Mouse (Mus musculus) ES-E14 (cell line): ENCODE measurements at regions not wholly inside any gene's neighbourhood (a gene's known extent, or its start where the extent isn't known, plus 50 kb on each side); places are given as distances from the start of the nearest gene placed in this dataset.

ENCODE experiments used
- DNase-seq: peaks from one replicate; pipeline ENCODE4 v3.0.0-alpha.2; 2013; ENCODE audit warnings: low read depth, low spot score
- H3K27ac ChIP-seq: 2 replicates; pipeline ENCODE4 v1.5.1; 2012; ENCODE audit warnings: low read depth, mild to moderate bottlenecking, low read length, moderate library complexity, mixed read lengths; ENCODE audit not compliant: poor library complexity, insufficient read depth, severe bottlenecking
- H3K36me3 ChIP-seq: 2 replicates; pipeline ENCODE4 v1.6.1; 2012; ENCODE audit warnings: mild to moderate bottlenecking, low read length, moderate library complexity, mixed read lengths; ENCODE audit not compliant: control insufficient read depth, poor library complexity, insufficient read depth, severe bottlenecking
- H3K4me1 ChIP-seq, 2 experiments: fragments of 150-350 bp in 1 of 2; sonication (generic) in 1 of 2; 2 replicates each; pipeline ENCODE4 v1.6.1; 2012; ENCODE audit warnings: low read length in 2 of 2, mild to moderate bottlenecking in 1 of 2, mixed read lengths in 1 of 2; ENCODE audit not compliant: control insufficient read depth in 2 of 2, insufficient read depth in 2 of 2, poor library complexity in 1 of 2
- H3K4me3 ChIP-seq, 2 experiments: fragments of 150-350 bp in 1 of 2; sonication (generic) in 1 of 2; 2 replicates each; pipeline ENCODE4 v1.5.1; 2012; ENCODE audit warnings: low read length in 2 of 2, low read depth in 1 of 2, mild to moderate bottlenecking in 1 of 2, mixed read lengths in 1 of 2; ENCODE audit not compliant: insufficient read depth in 1 of 2, poor library complexity in 1 of 2, severe bottlenecking in 1 of 2
- H3K9ac ChIP-seq: 2 replicates; pipeline ENCODE4 v1.6.1; 2012; ENCODE audit warnings: low read depth, mild to moderate bottlenecking, low read length, mixed read lengths; ENCODE audit not compliant: poor library complexity, insufficient read depth, severe bottlenecking
- H3K9me3 ChIP-seq: fragments of 150-350 bp; sonication (generic); 2 replicates; pipeline ENCODE4 v1.6.1; 2012; ENCODE audit warnings: low read depth, mild to moderate bottlenecking, low read length; ENCODE audit not compliant: control insufficient read depth, insufficient read depth
- CHD2 ChIP-seq: IDR thresholded peaks from 2 replicates; pipeline ENCODE4 v1.6.1; 2014; ENCODE audit warnings: mild to moderate bottlenecking, low read depth, low read length, inconsistent platforms
- HCFC1 ChIP-seq: IDR thresholded peaks from 2 replicates; pipeline ENCODE4 v1.6.1; 2012; ENCODE audit warnings: low read length, inconsistent platforms, borderline replicate concordance; ENCODE audit not compliant: insufficient read depth
- MAFK ChIP-seq: IDR thresholded peaks from 2 replicates; pipeline ENCODE4 v1.6.1; 2014; ENCODE audit warnings: mild to moderate bottlenecking, low read depth, low read length, inconsistent platforms; ENCODE audit not compliant: insufficient read depth
- ZC3H11A ChIP-seq: IDR thresholded peaks from 2 replicates; pipeline ENCODE4 v1.6.1; 2012; ENCODE audit warnings: low read depth, mild to moderate bottlenecking, inconsistent platforms, low read length, borderline replicate concordance
- ZNF384 ChIP-seq: IDR thresholded peaks from 2 replicates; pipeline ENCODE4 v1.6.1; 2012; ENCODE audit warnings: low read depth, low read length, inconsistent platforms
- in situ Hi-C, 2 experiments: fragments of 600-800 bp; cut with MboI; formaldehyde crosslinking; loops; one replicate each; pipeline ENCODE4 v1.15.1; 2025; ENCODE audit warnings: low sequenced_read_pairs in 2 of 2, inconsistent platforms in 1 of 2; ENCODE audit not compliant: unreplicated experiment in 2 of 2

DNA sequence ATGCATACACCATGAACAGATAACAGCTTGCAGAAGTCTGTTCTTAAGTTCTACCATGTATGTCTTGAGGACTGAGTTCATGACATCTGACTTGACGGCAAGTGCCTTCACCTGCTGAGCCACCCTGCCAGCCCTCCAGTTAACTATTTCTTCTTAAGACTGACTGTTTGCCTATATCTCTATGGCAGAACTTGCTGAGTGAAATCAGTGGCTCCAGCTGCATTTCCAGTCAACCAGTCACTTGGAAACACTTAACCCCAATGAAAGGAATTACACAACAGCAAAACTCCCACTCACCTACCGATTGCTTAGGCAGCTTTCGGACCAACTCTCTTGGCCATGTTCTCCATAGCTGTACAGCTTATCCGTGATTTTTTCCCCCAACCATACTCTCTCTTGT lies 64.8 kb upstream of the Daam1 start:
- no peak for TF ChIP-seq ZC3H11A
- Histone ChIP-seq H3K4me3 (no peak overlapping the region), H3K27ac (no peak overlapping the region), H3K9ac (no peak overlapping the region), H3K4me1 (no peaks in the 10 kb centered on the region), H3K9me3 (no peaks in the 10 kb centered on the region), H3K36me3 (no peaks in the 10 kb centered on the region)
- DNase-seq = no peak
- in situ Hi-C loops = loop anchor here (10.0 to 25.0 kb wide), 3 partner anchors 271 to 646 kb away; partner anchors contain the start of gene Rtn1 (in 1 of the 2)

DNA sequence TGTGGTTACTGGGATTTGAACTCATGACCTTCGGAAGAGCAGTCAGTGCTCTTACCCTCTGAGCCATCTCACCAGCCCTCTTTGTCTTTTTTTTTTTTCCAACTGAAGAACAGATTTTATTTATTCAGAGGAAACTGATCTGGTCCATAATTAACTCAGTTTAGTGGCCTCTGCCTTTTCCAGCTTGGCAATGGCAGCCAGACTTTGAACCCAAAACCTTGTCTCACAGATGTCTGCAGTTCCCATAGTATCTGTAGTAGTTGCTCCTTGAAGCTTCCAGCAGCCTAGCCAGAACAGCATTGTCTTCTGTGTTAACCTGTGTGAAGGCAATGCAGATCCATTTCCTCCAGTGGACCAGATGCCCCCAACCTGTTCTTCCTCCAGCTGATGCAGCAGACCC lies 64.2 kb upstream of the Daam1 start:
- Histone ChIP-seq H3K9ac (no peak overlapping the region), H3K27ac (no peak overlapping the region), H3K36me3 (no peaks in the 10 kb centered on the region), H3K4me1 (no peaks in the 10 kb centered on the region), H3K4me3 (no peak overlapping the region), H3K9me3 (no peaks in the 10 kb centered on the region)
- DNase-seq = no peak
- in situ Hi-C loops = loop anchor here (10.0 to 25.0 kb wide), 3 partner anchors 271 to 646 kb away; partner anchors contain the start of gene Rtn1 (in 1 of the 2)
- no peak for TF ChIP-seq MAFK
- no peak for TF ChIP-seq ZC3H11A
- no peak for TF ChIP-seq CHD2

DNA sequence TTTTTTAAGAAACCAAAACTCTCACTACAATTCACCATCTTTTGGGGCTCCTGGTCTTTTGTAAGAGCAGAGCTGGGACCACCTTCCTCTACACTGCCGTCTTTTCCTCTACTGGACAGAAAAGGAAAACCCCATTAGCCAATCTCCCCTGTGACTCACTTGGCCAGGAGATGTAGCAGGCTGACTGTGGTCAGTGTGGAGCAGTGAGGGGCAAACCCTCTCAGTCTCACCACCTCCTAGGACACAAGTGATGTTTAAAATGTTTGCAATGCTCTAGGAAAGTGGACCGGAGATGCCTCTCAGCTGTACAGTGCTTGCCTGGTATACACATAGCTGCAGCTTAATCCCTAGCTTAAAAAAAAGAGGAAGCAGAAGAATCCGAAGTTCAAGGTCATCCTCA lies 63.0 kb upstream of the Daam1 start:
- no peaks in the 10 kb centered on the region for H3K36me3 ChIP-seq
- in situ Hi-C loops = loop anchor here (10.0 to 25.0 kb wide), 3 partner anchors 269 to 644 kb away; partner anchors contain the start of gene Rtn1 (in 1 of the 2)
- no peak overlapping the region for H3K9ac ChIP-seq
- TF ChIP-seq ZNF384 (no peak), HCFC1 (no peak), ZC3H11A (no peak), CHD2 (no peak), MAFK (no peak)
- no peak overlapping the region for H3K27ac ChIP-seq
- no peaks in the 10 kb centered on the region for H3K4me1 ChIP-seq
- no peaks in the 10 kb centered on the region for H3K9me3 ChIP-seq
- no peak for DNase-seq
- no peak overlapping the region for H3K4me3 ChIP-seq

DNA sequence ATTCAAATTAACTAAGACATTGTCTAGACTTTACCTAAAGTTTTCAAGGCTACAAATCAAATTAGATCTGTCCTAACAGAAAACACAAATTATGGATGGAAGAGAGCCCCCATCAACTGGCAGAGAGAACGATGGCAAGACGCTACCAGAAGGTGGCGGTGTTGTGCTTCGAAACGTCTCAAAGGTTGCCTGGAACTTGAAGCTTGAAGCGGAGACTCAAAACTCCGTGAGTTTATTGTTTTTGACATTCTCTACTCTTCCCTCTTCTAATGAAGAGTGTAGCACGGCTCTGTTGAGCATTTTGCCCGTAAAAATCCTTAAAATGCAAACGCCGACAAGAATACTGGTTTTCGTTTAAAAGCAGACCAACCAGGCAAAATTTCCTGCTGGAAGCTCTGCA lies 62.4 kb upstream of the Daam1 start:
- DNase-seq = peak; percentile 56
- TF ChIP-seq ZC3H11A (peak; percentile 96), MAFK (no peak), CHD2 (no peak)
- H3K9ac ChIP-seq = no peak overlapping the region
- H3K36me3 ChIP-seq = no peaks in the 10 kb centered on the region
- in situ Hi-C loops = loop anchor here (10.0 to 25.0 kb wide), 3 partner anchors 269 to 644 kb away; partner anchors contain the start of gene Rtn1 (in 1 of the 2)
- H3K4me3 ChIP-seq = no peak overlapping the region
- no peak overlapping the region for H3K27ac ChIP-seq
- no peaks in the 10 kb centered on the region for H3K4me1 ChIP-seq
- no peaks in the 10 kb centered on the region for H3K9me3 ChIP-seq

DNA sequence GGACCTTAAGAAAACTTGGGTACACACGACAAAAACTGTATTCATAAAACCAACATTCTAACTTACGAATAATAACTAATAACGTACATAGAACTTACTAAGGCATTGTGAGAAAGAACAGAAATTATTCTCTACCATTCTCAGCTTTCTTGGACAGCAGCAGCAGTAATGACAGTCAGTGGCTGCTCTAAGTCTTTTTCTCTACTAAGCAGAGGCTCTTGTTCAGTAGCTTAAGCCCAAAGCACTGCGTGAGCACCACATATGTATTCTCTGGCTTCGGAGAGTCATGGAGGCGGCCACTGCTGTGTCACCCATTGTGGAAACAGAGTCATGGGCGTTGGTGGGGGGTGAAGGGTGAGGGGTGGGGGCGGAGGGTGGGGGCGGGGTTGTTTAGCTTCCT lies 62.0 kb upstream of the Daam1 start:
- in situ Hi-C loops = loop anchor here (10.0 to 25.0 kb wide), 3 partner anchors 268 to 643 kb away; partner anchors contain the start of gene Rtn1 (in 1 of the 2)
- H3K4me3 ChIP-seq = no peak overlapping the region
- H3K27ac ChIP-seq = no peak overlapping the region
- H3K36me3 ChIP-seq = no peaks in the 10 kb centered on the region
- no peak overlapping the region for H3K9ac ChIP-seq
- DNase-seq = no peak
- no peaks in the 10 kb centered on the region for H3K4me1 ChIP-seq
- TF ChIP-seq HCFC1 = no peak
- TF ChIP-seq ZC3H11A = no peak
- TF ChIP-seq ZNF384 = no peak
- no peak for TF ChIP-seq MAFK
- no peak for TF ChIP-seq CHD2
- no peaks in the 10 kb centered on the region for H3K9me3 ChIP-seq
